ENCODE assay signal across 17 mouse cellular contexts in the genomic region with DNA sequence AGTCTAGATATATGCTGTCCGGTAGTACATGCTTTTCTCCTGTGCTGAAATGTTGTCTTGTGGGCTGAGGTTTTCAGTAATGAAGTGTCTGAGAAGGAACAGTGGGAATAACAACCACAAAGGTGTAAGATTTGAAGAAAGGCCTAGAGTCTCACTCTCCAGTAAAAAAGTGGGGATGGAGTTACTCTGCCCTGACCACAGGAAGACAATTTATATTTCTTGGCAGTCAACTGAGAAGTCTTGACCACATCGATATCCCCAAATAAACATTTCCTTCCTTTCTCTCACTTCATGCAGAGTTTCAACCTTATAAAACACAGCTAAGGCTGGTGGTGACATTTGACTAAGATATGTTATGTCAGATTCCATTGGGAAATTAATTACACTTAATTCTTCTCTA.
"Had no signal": no experiment of that assay in that cellular context is flagged by ENCODE, and none has a peak within 500 bp of the region (broad histone marks: within the 10 kb centered on the region; RNA-seq: fewer than 3 reads in every experiment).

No protein-coding gene starts in this region.

- ATAC-seq: intestine, postnatal 0 days; midbrain, embryonic 13.5 days; midbrain, embryonic 16.5 days had no signal

- H3K36me3 ChIP-seq: kidney, embryonic 15.5 days; limb, embryonic 12.5 days; liver, embryonic 13.5 days; midbrain, embryonic 13.5 days; neural tube, embryonic 13.5 days had no signal

- H3K27me3 ChIP-seq: kidney, embryonic 15.5 days; limb, embryonic 12.5 days; liver, embryonic 13.5 days; midbrain, embryonic 13.5 days; neural tube, embryonic 13.5 days had no signal

- H3K27ac ChIP-seq: kidney, embryonic 15.5 days; left cerebral cortex, adult 2 months; limb, embryonic 12.5 days; liver, embryonic 13.5 days; midbrain, embryonic 13.5 days; neural tube, embryonic 13.5 days had no signal

- H3K9me3 ChIP-seq: kidney, embryonic 15.5 days; limb, embryonic 12.5 days; liver, embryonic 13.5 days; midbrain, embryonic 13.5 days; neural tube, embryonic 13.5 days had no signal

- H3K4me1 ChIP-seq: kidney, embryonic 15.5 days; limb, embryonic 12.5 days; liver, embryonic 13.5 days; midbrain, embryonic 13.5 days; neural tube, embryonic 13.5 days had no signal

- H3K9ac ChIP-seq: kidney, embryonic 15.5 days; limb, embryonic 12.5 days; liver, embryonic 13.5 days; midbrain, embryonic 13.5 days; neural tube, embryonic 13.5 days had no signal

- H3K4me3 ChIP-seq: kidney, embryonic 15.5 days; left cerebral cortex, adult 2 months; limb, embryonic 12.5 days; liver, embryonic 13.5 days; midbrain, embryonic 13.5 days; myocyte; neural tube, embryonic 13.5 days had no signal

- H3K4me2 ChIP-seq: kidney, embryonic 15.5 days; limb, embryonic 12.5 days; liver, embryonic 13.5 days; midbrain, embryonic 13.5 days; neural tube, embryonic 13.5 days had no signal

- DNase-seq: kidney, adult 2 months; kidney, postnatal 14 days; layer of hippocampus, postnatal 36 days; liver, embryonic 13.5 days; lung, adult 2 months; lung, postnatal 14 days; lung, postnatal 4 days; thymus, adult 18-20 months; thymus, postnatal 36 days had no signal
